Mouse (Mus musculus) splenic B cell, adult 2 months (primary cell): ENCODE measurements around the gene Sbno2.

ENCODE experiments used
- DNase-seq: peaks from one replicate; pipeline ENCODE4 v3.0.0-alpha.2; 2011; ENCODE audit warnings: low read depth, low spot score
- H3K27me3 ChIP-seq: 2 replicates; pipeline ENCODE4 v1.6.1; 2012; ENCODE audit warnings: mild to moderate bottlenecking, low read length, moderate library complexity, mixed read lengths; ENCODE audit not compliant: control insufficient read depth, poor library complexity, insufficient read depth, severe bottlenecking
- H3K36me3 ChIP-seq: 2 replicates; pipeline ENCODE4 v1.6.1; 2012; ENCODE audit warnings: mild to moderate bottlenecking, low read length, moderate library complexity, mixed read lengths; ENCODE audit not compliant: control insufficient read depth, poor library complexity, insufficient read depth, severe bottlenecking

The Sbno2 gene

GRCm38 (mm10) chr10:80024229-80025043 lies 80.9 kb downstream of the Sbno2 start:
- H3K36me3 ChIP-seq: peaks cover 63% of the 10 kb centered on the region
- peak; percentile 83 for DNase-seq
- no peaks in the 10 kb centered on the region for H3K27me3 ChIP-seq

GRCm38 (mm10) chr10:80023758-80024157 lies 81.6 kb downstream of the Sbno2 start:
- Histone ChIP-seq H3K36me3 (peaks cover 59% of the 10 kb centered on the region), H3K27me3 (no peaks in the 10 kb centered on the region)
- no peak for DNase-seq

- DNase-seq: no peak
- H3K36me3 ChIP-seq: peaks cover 51% of the 10 kb centered on the region
- no peaks in the 10 kb centered on the region for H3K27me3 ChIP-seq
These were observed 82.6 kb downstream of the Sbno2 start for GRCm38 (mm10) chr10:80022806-80023205.

- no peak for DNase-seq
These were observed 83.2 kb downstream of the Sbno2 start for GRCm38 (mm10) chr10:80022164-80022563.

GRCm38 (mm10) chr10:80021320-80021641 lies 84.1 kb downstream of the Sbno2 start:
- no peak for DNase-seq
- H3K27me3 ChIP-seq: no peaks in the 10 kb centered on the region

More at GRCm38 (mm10) chr10:80022164-80022563, 83.2 kb downstream of the Sbno2 start:
- Histone ChIP-seq H3K27me3 (no peaks in the 10 kb centered on the region), H3K36me3 (peaks cover 45% of the 10 kb centered on the region)

GRCm38 (mm10) chr10:80020603-80021319 lies 84.6 kb downstream of the Sbno2 start:
- Histone ChIP-seq H3K27me3 (no peaks in the 10 kb centered on the region), H3K36me3 (peaks cover 35% of the 10 kb centered on the region)
- no peak for DNase-seq

More at GRCm38 (mm10) chr10:80021320-80021641, 84.1 kb downstream of the Sbno2 start:
- peaks cover 37% of the 10 kb centered on the region for H3K36me3 ChIP-seq

GRCm38 (mm10) chr10:80020191-80020590 lies 85.2 kb downstream of the Sbno2 start:
- DNase-seq: no peak
- H3K27me3 ChIP-seq: no peaks in the 10 kb centered on the region
- H3K36me3 ChIP-seq: peaks cover 31% of the 10 kb centered on the region

GRCm38 (mm10) chr10:80019471-80020131 lies 85.8 kb downstream of the Sbno2 start:
- no peak for DNase-seq
- Histone ChIP-seq H3K36me3 (peaks cover 26% of the 10 kb centered on the region), H3K27me3 (no peaks in the 10 kb centered on the region)

- DNase-seq: peak; percentile 68
- Histone ChIP-seq H3K27me3 (no peaks in the 10 kb centered on the region), H3K36me3 (peaks cover 26% of the 10 kb centered on the region)
These were observed 86.6 kb downstream of the Sbno2 start for GRCm38 (mm10) chr10:80018739-80019297.

GRCm38 (mm10) chr10:80017771-80018170 lies 87.6 kb downstream of the Sbno2 start:
- no peak for DNase-seq
- no peaks in the 10 kb centered on the region for H3K27me3 ChIP-seq
- peaks cover 23% of the 10 kb centered on the region for H3K36me3 ChIP-seq

- H3K36me3 ChIP-seq: peaks cover 22% of the 10 kb centered on the region
- peak; percentile 90 for DNase-seq
- no peaks in the 10 kb centered on the region for H3K27me3 ChIP-seq
These were observed 88.0 kb downstream of the Sbno2 start for GRCm38 (mm10) chr10:80017361-80017760.

- Histone ChIP-seq H3K27me3 (no peaks in the 10 kb centered on the region), H3K36me3 (peaks cover 18% of the 10 kb centered on the region)
- DNase-seq: peak; percentile 59
These were observed 88.4 kb downstream of the Sbno2 start for GRCm38 (mm10) chr10:80016931-80017330.

GRCm38 (mm10) chr10:80016511-80016910 lies 88.9 kb downstream of the Sbno2 start, which contains the start of gene Arhgap45:
Arhgap45 (plus strand) TSS chr10:80016653.
- DNase-seq: peak; percentile 90
- Histone ChIP-seq H3K36me3 (peaks cover 15% of the 10 kb centered on the region), H3K27me3 (no peaks in the 10 kb centered on the region)

- H3K36me3 ChIP-seq: peaks cover 12% of the 10 kb centered on the region
- DNase-seq: no peak
- H3K27me3 ChIP-seq: no peaks in the 10 kb centered on the region
These were observed 89.8 kb downstream of the Sbno2 start for GRCm38 (mm10) chr10:80015583-80015982.
